ENCODE assay signal across 8 mouse cellular contexts in genomic region chr1:45794969-45795908, GRCm38 (mm10). TPM values are rescaled to one million over a fixed set of nuclear protein-coding genes. Genes with fewer than 3 reads are reported as not detected.
DNase-seq lines count a peak whose midpoint lies in the region; ATAC-seq and TF ChIP-seq lines count a peak whose summit lies in the region.

Gene Wdr75, plus strand, starts transcription at chr1:45795166.

- H3K27ac ChIP-seq in bone marrow, adult 2 months (ENCODE audit: control insufficient read depth, insufficient read depth, low read depth, low read length, poor library complexity): peak within 1 kb of the TSS; percentile 81
- H3K27ac ChIP-seq in embryonic facial prominence, embryonic 15.5 days (replicated peaks): peak within 1 kb of the TSS; percentile 98
- peak within 1 kb of the TSS; percentile 92 for H3K27ac ChIP-seq in limb, embryonic 14.5 days (replicated peaks; ENCODE audit: low read depth, low read length)
- H3K27ac ChIP-seq in midbrain, postnatal 0 days (ENCODE audit: low read depth, low read length): peak within 1 kb of the TSS; percentile 93

- no peaks in the 10 kb centered on the region for H3K4me1 ChIP-seq in bone marrow, adult 2 months (ENCODE audit: control insufficient read depth, insufficient read depth, low read length)
- H3K4me1 ChIP-seq in embryonic facial prominence, embryonic 15.5 days: peaks cover 15% of the 10 kb centered on the region; the same call in 1 of the 2 replicates
- H3K4me1 ChIP-seq in limb, embryonic 14.5 days (ENCODE audit: control insufficient read depth, insufficient read depth, low read length): peaks cover 7% of the 10 kb centered on the region; the same call in 1 of the 2 replicates
- H3K4me1 ChIP-seq in midbrain, postnatal 0 days (ENCODE audit: insufficient read depth, low read length): peaks cover 9% of the 10 kb centered on the region; the same call in 1 of the 2 replicates

- peak; percentile 74; the same call in 1 of the 2 replicates for TF ChIP-seq POLR2A in bone marrow, adult 2 months (IDR thresholded peaks at IDR 0.05; ENCODE audit: borderline replicate concordance, control insufficient read depth, low read depth, low read length)
- TF ChIP-seq POLR2A in limb, embryonic 14.5 days (IDR thresholded peaks at IDR 0.05; ENCODE audit: borderline replicate concordance, extremely low read depth, insufficient read depth, insufficient read length): peak; percentile 69; the same call in 1 of the 2 replicates

- H3K4me2 ChIP-seq in embryonic facial prominence, embryonic 15.5 days (replicated peaks): peak within 1 kb of the TSS; percentile 63
- H3K4me2 ChIP-seq in limb, embryonic 14.5 days (replicated peaks; ENCODE audit: low read depth, low read length, severe bottlenecking): peak within 1 kb of the TSS; percentile 87
- peak within 1 kb of the TSS; percentile 68 for H3K4me2 ChIP-seq in midbrain, postnatal 0 days (ENCODE audit: low read depth, low read length, poor library complexity, severe bottlenecking)

- H3K9me3 ChIP-seq in embryonic facial prominence, embryonic 15.5 days (replicated peaks): no peaks in the 10 kb centered on the region
- no peaks in the 10 kb centered on the region for H3K9me3 ChIP-seq in limb, embryonic 14.5 days (ENCODE audit: control insufficient read depth, low read length)
- H3K9me3 ChIP-seq in midbrain, postnatal 0 days (ENCODE audit: low read length): no peaks in the 10 kb centered on the region

- peak; percentile 100 for ATAC-seq in embryonic facial prominence, embryonic 15.5 days (ENCODE audit: insufficient number of reproducible peaks, low FRiP score, low TSS enrichment, low read depth)
- ATAC-seq in limb, embryonic 14.5 days (ENCODE audit: low FRiP score, low read depth): peak; percentile 99
- peak; percentile 100 for ATAC-seq in midbrain, postnatal 0 days (ENCODE audit: low FRiP score)

- TF ChIP-seq CTCF in bone marrow, adult 2 months (IDR thresholded peaks at IDR 0.05; ENCODE audit: control insufficient read depth, insufficient read depth, low read length): no peak
- no peak for TF ChIP-seq CTCF in midbrain, postnatal 0 days (IDR thresholded peaks at IDR 0.05)

- DNase-seq in 416B (ENCODE audit: low read depth): peak; percentile 94
- DNase-seq in heart, adult 8-10 months (ENCODE audit: low spot score): peak; percentile 96
- peak; percentile 96 for DNase-seq in kidney, adult 9 months
- peak; percentile 96 for DNase-seq in limb, embryonic 14.5 days (ENCODE audit: low spot score)
- peak; percentile 98 for DNase-seq in midbrain, postnatal 0 days (ENCODE audit: low spot score)
- peak; percentile 85 to 92 for DNase-seq in spleen, postnatal 14 days (ENCODE audit: low spot score in 2 of 2)

- peak within 1 kb of the TSS; percentile 98 for H3K4me3 ChIP-seq in bone marrow, adult 2 months (replicated peaks; ENCODE audit: control insufficient read depth, low read depth, low read length)
- peak within 1 kb of the TSS; percentile 92 for H3K4me3 ChIP-seq in embryonic facial prominence, embryonic 15.5 days (replicated peaks)
- H3K4me3 ChIP-seq in limb, embryonic 14.5 days (replicated peaks; ENCODE audit: low read length): peak within 1 kb of the TSS; percentile 93
- H3K4me3 ChIP-seq in midbrain, postnatal 0 days (ENCODE audit: low read depth, low read length): peak within 1 kb of the TSS; percentile 61

- under 1% methylated on average over 70 of the region's 70 CpGs for WGBS in bone marrow, adult 2 months
- WGBS in embryonic facial prominence, embryonic 15.5 days: under 1% methylated on average over 70 of the region's 70 CpGs
- WGBS in limb, embryonic 14.5 days: under 1% methylated on average over 67 of the region's 70 CpGs
- under 1% methylated on average over 70 of the region's 70 CpGs for WGBS in midbrain, postnatal 0 days

- H3K27me3 ChIP-seq in embryonic facial prominence, embryonic 15.5 days: no peaks in the 10 kb centered on the region
- no peaks in the 10 kb centered on the region for H3K27me3 ChIP-seq in limb, embryonic 14.5 days (ENCODE audit: control insufficient read depth, insufficient read depth, low read length)
- no peaks in the 10 kb centered on the region for H3K27me3 ChIP-seq in midbrain, postnatal 0 days (ENCODE audit: insufficient read depth, low read length)

- H3K36me3 ChIP-seq in embryonic facial prominence, embryonic 15.5 days: peaks cover 5% of the 10 kb centered on the region; the same call in 1 of the 2 replicates
- H3K36me3 ChIP-seq in limb, embryonic 14.5 days (ENCODE audit: control insufficient read depth, insufficient read depth, low read length): peaks cover 12% of the 10 kb centered on the region
- H3K36me3 ChIP-seq in midbrain, postnatal 0 days (ENCODE audit: insufficient read depth, low read length): no peaks in the 10 kb centered on the region

- peak within 1 kb of the TSS; percentile 93 for H3K9ac ChIP-seq in embryonic facial prominence, embryonic 15.5 days
- H3K9ac ChIP-seq in limb, embryonic 14.5 days (ENCODE audit: low read depth, low read length, severe bottlenecking): peak within 1 kb of the TSS; percentile 92
- H3K9ac ChIP-seq in midbrain, postnatal 0 days (replicated peaks; ENCODE audit: low read length, poor library complexity, severe bottlenecking): peak within 1 kb of the TSS; percentile 72

RNA-seq across cellular contexts. Expression of gene Wdr75, which starts in this region (rescaled TPM):
- 46.2 and 91.3 TPM in 2 replicates for polyA plus RNA-seq in bone marrow, adult 2 months (2011; ENCODE audit: insufficient read depth, insufficient read length, low replicate concordance, missing spikeins)
- polyA plus RNA-seq in embryonic facial prominence, embryonic 15.5 days (2015; fragmentation: Nextera tagmentation; extraction: Ambion mirVana): 60.4 and 64.0 TPM in 2 replicates
- 10 to 100 TPM; 17.7 to 25.3 (median 21.5) TPM for total RNA-seq in heart, adult 8-10 months (2022)
- 60.6 and 69.1 TPM in 2 replicates for polyA plus RNA-seq in limb, embryonic 14.5 days (2012; rRNA removed)
- polyA plus RNA-seq in limb, embryonic 14.5 days (2014; fragmentation: Nextera tagmentation; extraction: Ambion mirVana): 64.1 and 67.6 TPM in 2 replicates
- total RNA-seq in midbrain, postnatal 0 days (2014; rRNA removed): 159 and 237 TPM in 2 replicates
- 36.6 and 38.1 TPM in 2 replicates for polyA plus RNA-seq in midbrain, postnatal 0 days (2015; fragmentation: Nextera tagmentation; extraction: Ambion mirVana)

Comparison
In these comparisons a context has a peak if more than half of its experiments do, and no peak if none do; other contexts are left out.
1. Peak in every context shown above with its lines: DNase-seq, ATAC-seq, H3K4me3 ChIP-seq and H3K27ac ChIP-seq.